Mouse (Mus musculus): ENCODE results near the gene Vax1. TPM values are rescaled to one million over a fixed set of nuclear protein-coding genes. Genes with fewer than 3 reads are reported as not detected.
A peak's percentile ranks its signal among the peaks of the same experiment; 100 is the strongest.

Vax1 gene
- polyA plus RNA-seq, 1 experiment from 2014 or later = not detected

GRCm38 (mm10) chr19:59193986-59194820 lies 24.3 kb upstream of the Vax1 start:
- H3K9ac ChIP-seq (ENCODE audit: low read length) = peak overlapping the region; percentile 24; the same call in 1 of the 2 replicates
- WGBS = 1% methylated on average over 50 of the region's 50 CpGs
- ATAC-seq (ENCODE audit: low read depth) = peak; percentile 34; the same call in 1 of the 2 replicates
- H3K27ac ChIP-seq (ENCODE audit: low read length) = no peak overlapping the region
- H3K36me3 ChIP-seq (ENCODE audit: control insufficient read depth, insufficient read depth, low read length) = no peaks in the 10 kb centered on the region
- no peaks in the 10 kb centered on the region for H3K9me3 ChIP-seq (ENCODE audit: control insufficient read depth, low read length)
- H3K4me3 ChIP-seq (ENCODE audit: low read length) = peak overlapping the region; percentile 35
- peaks cover 77% of the 10 kb centered on the region for H3K27me3 ChIP-seq (ENCODE audit: control insufficient read depth, insufficient read depth, low read depth, low read length)
- peak overlapping the region; percentile 41 for H3K4me2 ChIP-seq (ENCODE audit: low read depth, low read length)
- H3K4me1 ChIP-seq (replicated peaks; ENCODE audit: control insufficient read depth, insufficient read depth, low read length) = peaks cover 6% of the 10 kb centered on the region; the same call in 1 of the 2 replicates

DNA sequence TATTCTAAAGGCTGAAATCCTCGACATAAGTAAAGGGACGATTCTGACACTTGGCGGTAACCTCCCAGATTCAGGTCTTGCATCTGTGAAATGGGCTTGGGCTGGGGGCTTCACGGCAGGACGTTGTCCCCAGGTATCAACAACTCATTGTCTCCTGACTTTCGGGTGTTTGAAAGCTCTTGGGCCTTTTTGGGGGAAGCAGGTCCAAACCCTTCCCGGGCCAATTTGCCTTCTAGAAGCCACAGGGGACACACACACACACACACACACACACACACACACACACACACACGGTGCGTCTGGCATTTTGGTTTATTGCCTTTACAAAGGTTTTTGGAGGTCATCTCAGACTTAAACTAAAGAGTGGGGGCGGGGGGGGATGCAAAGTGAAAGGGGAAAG lies 23.6 kb upstream of the Vax1 start:
- Histone ChIP-seq H3K27ac (ENCODE audit: low read length) (no peak overlapping the region), H3K4me2 (ENCODE audit: low read depth, low read length) (peak overlapping the region; percentile 41; the same call in 1 of the 2 replicates), H3K4me1 (replicated peaks; ENCODE audit: control insufficient read depth, insufficient read depth, low read length) (peaks cover 6% of the 10 kb centered on the region; the same call in 1 of the 2 replicates), H3K27me3 (ENCODE audit: control insufficient read depth, insufficient read depth, low read depth, low read length) (peaks cover 84% of the 10 kb centered on the region), H3K9me3 (ENCODE audit: control insufficient read depth, low read length) (no peaks in the 10 kb centered on the region), H3K9ac (ENCODE audit: low read length) (no peak overlapping the region), H3K36me3 (ENCODE audit: control insufficient read depth, insufficient read depth, low read length) (no peaks in the 10 kb centered on the region), H3K4me3 (ENCODE audit: low read length) (peak overlapping the region; percentile 35)
- WGBS = 2% methylated on average over 10 of the region's 10 CpGs
- ATAC-seq (ENCODE audit: low read depth) = no peak

DNA sequence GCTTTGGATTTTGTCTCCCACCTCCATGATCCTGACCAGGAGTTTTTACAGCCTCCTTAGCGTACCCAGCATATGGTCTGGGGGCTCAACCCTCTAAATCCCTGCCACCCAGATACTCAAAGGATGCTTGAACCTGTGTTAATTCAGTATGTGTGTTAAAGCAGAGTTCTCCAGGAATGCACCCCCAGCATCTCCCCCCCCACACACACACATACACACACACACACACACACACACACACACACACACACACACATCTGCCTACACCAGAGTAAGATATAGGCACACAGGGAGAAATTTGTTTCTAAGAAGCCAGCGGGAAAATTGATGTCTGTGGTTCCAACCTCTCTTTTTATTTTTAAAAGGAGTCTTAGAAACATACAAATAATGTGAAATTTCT lies 22.6 kb upstream of the Vax1 start:
- Histone ChIP-seq H3K4me1 (replicated peaks; ENCODE audit: control insufficient read depth, insufficient read depth, low read length) (peaks cover 6% of the 10 kb centered on the region; the same call in 1 of the 2 replicates), H3K4me3 (ENCODE audit: low read length) (no peak overlapping the region), H3K9ac (ENCODE audit: low read length) (no peak overlapping the region), H3K4me2 (ENCODE audit: low read depth, low read length) (no peak overlapping the region), H3K9me3 (ENCODE audit: control insufficient read depth, low read length) (no peaks in the 10 kb centered on the region), H3K27ac (ENCODE audit: low read length) (no peak overlapping the region), H3K36me3 (ENCODE audit: control insufficient read depth, insufficient read depth, low read length) (no peaks in the 10 kb centered on the region), H3K27me3 (ENCODE audit: control insufficient read depth, insufficient read depth, low read depth, low read length) (peaks cover 88% of the 10 kb centered on the region)
- no peak for ATAC-seq (ENCODE audit: low read depth)
- 12% methylated on average over 2 of the region's 2 CpGs for WGBS

DNA sequence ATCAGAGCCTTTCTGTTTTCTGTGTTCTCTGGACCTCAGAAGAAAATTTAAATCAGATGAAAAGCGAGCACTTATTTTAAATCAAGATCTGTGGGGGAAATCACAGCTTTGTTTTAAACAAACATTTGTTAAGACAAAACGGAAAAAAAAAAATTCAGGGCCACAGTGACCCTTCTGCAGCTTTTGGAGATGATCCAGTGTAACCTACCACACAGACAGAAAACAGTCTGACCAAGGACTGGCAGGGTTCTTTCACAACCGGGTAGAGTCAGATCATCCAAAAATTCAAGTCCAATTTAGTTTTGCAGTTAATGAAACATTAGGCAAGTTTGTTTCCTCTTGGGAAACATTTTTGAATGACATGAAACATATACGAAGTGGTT lies 21.3 kb upstream of the Vax1 start:
- H3K9ac ChIP-seq (ENCODE audit: low read length) = no peak overlapping the region
- H3K9me3 ChIP-seq (ENCODE audit: control insufficient read depth, low read length) = no peaks in the 10 kb centered on the region
- peaks cover 77% of the 10 kb centered on the region for H3K27me3 ChIP-seq (ENCODE audit: control insufficient read depth, insufficient read depth, low read depth, low read length)
- no peak overlapping the region for H3K27ac ChIP-seq (ENCODE audit: low read length)
- no peak overlapping the region for H3K4me3 ChIP-seq (ENCODE audit: low read length)
- H3K4me2 ChIP-seq (ENCODE audit: low read depth, low read length) = no peak overlapping the region
- no peaks in the 10 kb centered on the region for H3K36me3 ChIP-seq (ENCODE audit: control insufficient read depth, insufficient read depth, low read length)
- no peak for ATAC-seq (ENCODE audit: low read depth)
- WGBS = 9% methylated on average over 4 of the region's 4 CpGs
- peaks cover 6% of the 10 kb centered on the region; the same call in 1 of the 2 replicates for H3K4me1 ChIP-seq (replicated peaks; ENCODE audit: control insufficient read depth, insufficient read depth, low read length)

GRCm38 (mm10) chr19:59190431-59191122 lies 20.7 kb upstream of the Vax1 start:
- no peak overlapping the region for H3K27ac ChIP-seq (ENCODE audit: low read length)
- no peaks in the 10 kb centered on the region for H3K9me3 ChIP-seq (ENCODE audit: control insufficient read depth, low read length)
- peaks cover 6% of the 10 kb centered on the region; the same call in 1 of the 2 replicates for H3K4me1 ChIP-seq (replicated peaks; ENCODE audit: control insufficient read depth, insufficient read depth, low read length)
- no peak for ATAC-seq (ENCODE audit: low read depth)
- WGBS = 2% methylated on average over 8 of the region's 8 CpGs
- no peaks in the 10 kb centered on the region for H3K36me3 ChIP-seq (ENCODE audit: control insufficient read depth, insufficient read depth, low read length)
- H3K9ac ChIP-seq (ENCODE audit: low read length) = no peak overlapping the region
- H3K4me2 ChIP-seq (ENCODE audit: low read depth, low read length) = no peak overlapping the region
- no peak overlapping the region for H3K4me3 ChIP-seq (ENCODE audit: low read length)
- H3K27me3 ChIP-seq (ENCODE audit: control insufficient read depth, insufficient read depth, low read depth, low read length) = peaks cover 75% of the 10 kb centered on the region

DNA sequence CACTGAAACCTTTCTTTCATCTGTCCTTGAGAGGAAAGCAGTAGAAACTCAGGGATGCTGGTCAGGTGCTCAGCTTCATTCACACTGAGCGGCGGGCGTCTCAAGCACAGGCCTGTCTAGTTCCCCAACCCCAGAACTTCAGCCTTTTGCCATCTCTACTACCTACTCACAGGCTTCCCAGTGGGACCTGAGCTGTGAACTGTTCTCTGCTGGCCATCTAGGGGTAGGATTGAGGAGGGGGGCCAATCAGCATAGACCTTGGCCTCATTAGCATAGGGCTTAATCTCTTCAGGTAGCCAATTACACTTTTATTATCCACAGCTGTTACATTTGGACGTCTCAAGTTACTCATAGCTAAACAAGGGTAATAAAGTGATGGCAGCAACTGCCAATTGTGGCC lies 19.1 kb upstream of the Vax1 start:
- Histone ChIP-seq H3K27ac (ENCODE audit: low read length) (no peak overlapping the region), H3K36me3 (ENCODE audit: control insufficient read depth, insufficient read depth, low read length) (no peaks in the 10 kb centered on the region), H3K4me2 (ENCODE audit: low read depth, low read length) (no peak overlapping the region), H3K9me3 (ENCODE audit: control insufficient read depth, low read length) (no peaks in the 10 kb centered on the region), H3K27me3 (ENCODE audit: control insufficient read depth, insufficient read depth, low read depth, low read length) (peaks cover 66% of the 10 kb centered on the region), H3K4me1 (replicated peaks; ENCODE audit: control insufficient read depth, insufficient read depth, low read length) (peaks cover 3% of the 10 kb centered on the region; the same call in 1 of the 2 replicates), H3K4me3 (ENCODE audit: low read length) (no peak overlapping the region), H3K9ac (ENCODE audit: low read length) (no peak overlapping the region)
- WGBS = 35% methylated on average over 4 of the region's 4 CpGs
- no peak for ATAC-seq (ENCODE audit: low read depth)

- no peaks in the 10 kb centered on the region for H3K36me3 ChIP-seq (ENCODE audit: control insufficient read depth, insufficient read depth, low read length)
- 22% methylated on average over 3 of the region's 3 CpGs for WGBS
- H3K27ac ChIP-seq (ENCODE audit: low read length) = no peak overlapping the region
- no peaks in the 10 kb centered on the region for H3K9me3 ChIP-seq (ENCODE audit: control insufficient read depth, low read length)
- H3K9ac ChIP-seq (ENCODE audit: low read length) = no peak overlapping the region
- H3K4me1 ChIP-seq (replicated peaks; ENCODE audit: control insufficient read depth, insufficient read depth, low read length) = no peaks in the 10 kb centered on the region
- peaks cover 29% of the 10 kb centered on the region for H3K27me3 ChIP-seq (ENCODE audit: control insufficient read depth, insufficient read depth, low read depth, low read length)
- no peak for ATAC-seq (ENCODE audit: low read depth)
- H3K4me2 ChIP-seq (ENCODE audit: low read depth, low read length) = no peak overlapping the region
- H3K4me3 ChIP-seq (ENCODE audit: low read length) = no peak overlapping the region
These were observed 14.1 kb upstream of the Vax1 start for GRCm38 (mm10) chr19:59184000-59184399.

GRCm38 (mm10) chr19:59173341-59174015 lies 3.6 kb upstream of the Vax1 start:
- 14% methylated on average over 6 of the region's 6 CpGs for WGBS

GRCm38 (mm10) chr19:59172781-59173180 lies 2.9 kb upstream of the Vax1 start:
- no peaks in the 10 kb centered on the region for H3K9me3 ChIP-seq (ENCODE audit: control insufficient read depth, low read length)
- peaks cover 87% of the 10 kb centered on the region for H3K27me3 ChIP-seq (ENCODE audit: control insufficient read depth, insufficient read depth, low read depth, low read length)
- 5% methylated on average over 3 of the region's 3 CpGs for WGBS
- H3K4me1 ChIP-seq (replicated peaks; ENCODE audit: control insufficient read depth, insufficient read depth, low read length) = peaks cover 13% of the 10 kb centered on the region
- H3K27ac ChIP-seq (ENCODE audit: low read length) = no peak overlapping the region
- no peak for ATAC-seq (ENCODE audit: low read depth)
- H3K4me3 ChIP-seq (ENCODE audit: low read length) = no peak overlapping the region
- H3K36me3 ChIP-seq (ENCODE audit: control insufficient read depth, insufficient read depth, low read length) = no peaks in the 10 kb centered on the region
- H3K9ac ChIP-seq (ENCODE audit: low read length) = no peak overlapping the region
- no peak overlapping the region for H3K4me2 ChIP-seq (ENCODE audit: low read depth, low read length)

More at GRCm38 (mm10) chr19:59173341-59174015, 3.6 kb upstream of the Vax1 start:
- H3K27me3 ChIP-seq (ENCODE audit: control insufficient read depth, insufficient read depth, low read depth, low read length) = peaks cover 82% of the 10 kb centered on the region
- H3K27ac ChIP-seq (ENCODE audit: low read length) = no peak overlapping the region
- H3K36me3 ChIP-seq (ENCODE audit: control insufficient read depth, insufficient read depth, low read length) = no peaks in the 10 kb centered on the region
- no peak overlapping the region for H3K9ac ChIP-seq (ENCODE audit: low read length)
- H3K4me3 ChIP-seq (ENCODE audit: low read length) = no peak overlapping the region
- peaks cover 13% of the 10 kb centered on the region for H3K4me1 ChIP-seq (replicated peaks; ENCODE audit: control insufficient read depth, insufficient read depth, low read length)
- no peaks in the 10 kb centered on the region for H3K9me3 ChIP-seq (ENCODE audit: control insufficient read depth, low read length)
- H3K4me2 ChIP-seq (ENCODE audit: low read depth, low read length) = no peak overlapping the region
- ATAC-seq (ENCODE audit: low read depth) = no peak

All from lung, embryonic 16.5 days (tissue).